29 mouse cellular contexts compared by ENCODE assay signal in genomic region chr19:26501064-26501463, GRCm38 (mm10).
DNase-seq lines count a peak whose midpoint lies in the region; ATAC-seq and TF ChIP-seq lines count a peak whose summit lies in the region.
"Had no signal": no experiment of that assay in that cellular context is flagged by ENCODE, and none has a peak within 500 bp of the region (broad histone marks: within the 10 kb centered on the region; RNA-seq: fewer than 3 reads in every experiment).

No protein-coding gene starts in this region.

- no peaks in the 10 kb centered on the region for H3K4me1 ChIP-seq in lung, postnatal 0 days (ENCODE audit: insufficient read depth, low read depth, low read length)
- H3K4me1 ChIP-seq: embryonic facial prominence, embryonic 12.5 days; embryonic facial prominence, embryonic 15.5 days; hindbrain, embryonic 10.5 days had no signal

- no peak overlapping the region for H3K4me3 ChIP-seq in lung, postnatal 0 days (ENCODE audit: low read depth, low read length)
- H3K4me3 ChIP-seq: embryonic facial prominence, embryonic 12.5 days; embryonic facial prominence, embryonic 15.5 days; hindbrain, embryonic 10.5 days had no signal

- no peak overlapping the region for H3K4me2 ChIP-seq in lung, postnatal 0 days (replicated peaks; ENCODE audit: low read depth, low read length)
- H3K4me2 ChIP-seq: embryonic facial prominence, embryonic 12.5 days; embryonic facial prominence, embryonic 15.5 days; heart, embryonic 11.5 days; hindbrain, embryonic 14.5 days had no signal

- H3K36me3 ChIP-seq in lung, postnatal 0 days (ENCODE audit: insufficient read depth, low read length) = no peaks in the 10 kb centered on the region
- H3K36me3 ChIP-seq: embryonic facial prominence, embryonic 12.5 days; embryonic facial prominence, embryonic 15.5 days; G1E; hindbrain, embryonic 10.5 days had no signal

- no peak overlapping the region for H3K27ac ChIP-seq in lung, postnatal 0 days (ENCODE audit: low read length)
- H3K27ac ChIP-seq: embryonic facial prominence, embryonic 12.5 days; embryonic facial prominence, embryonic 15.5 days; hindbrain, embryonic 10.5 days; hindbrain, embryonic 14.5 days; hindbrain, postnatal 0 days had no signal

- TF ChIP-seq CTCF in lung, postnatal 0 days (IDR thresholded peaks at IDR 0.05) = no peak

- ATAC-seq in lung, postnatal 0 days = peak; percentile 56
- ATAC-seq: activated CD4-positive, CD25-positive, alpha-beta regulatory T cell, adult 4 months; forebrain, embryonic 14.5 days; forebrain, postnatal 0 days; hindbrain, postnatal 0 days; inflammation-experienced regulatory T-cells, adult 6 months; intestine, embryonic 16.5 days had no signal

- H3K9ac ChIP-seq in lung, postnatal 0 days (replicated peaks; ENCODE audit: low read depth) = no peak overlapping the region
- H3K9ac ChIP-seq: embryonic facial prominence, embryonic 12.5 days; embryonic facial prominence, embryonic 15.5 days; forebrain, postnatal 0 days; hindbrain, embryonic 14.5 days had no signal

- TF ChIP-seq EP300 in lung, postnatal 0 days (IDR thresholded peaks at IDR 0.05) = no peak

- H3K27me3 ChIP-seq in lung, postnatal 0 days (replicated peaks; ENCODE audit: insufficient read depth, low read length) = no peaks in the 10 kb centered on the region
- H3K27me3 ChIP-seq: CH12.LX; embryonic facial prominence, embryonic 12.5 days; embryonic facial prominence, embryonic 15.5 days had no signal

- intact Hi-C loops in heart, postnatal 10 days (cut with DNase I) = no loop called here

- DNase-seq in heart, adult 11 months = peak; percentile 63
- no peak for DNase-seq in heart, postnatal 10 days
- peak; percentile 12 for DNase-seq in lung, postnatal 0 days (ENCODE audit: low spot score)
- no peak for DNase-seq in lung, postnatal 14 days
- DNase-seq in NIH3T3 (ENCODE audit: low read depth) = peak; percentile 15
- no peak for DNase-seq in adrenal gland, adult (ENCODE audit: inconsistent age in 2 of 2, low spot score in 1 of 2)
- DNase-seq in layer of hippocampus, adult 9-11 months = no peak
- DNase-seq: adrenal gland, postnatal 10 days; adrenal gland, postnatal 36 days; B cell, adult 2 months; cerebellum, adult 18-20 months; cerebellum, adult 9-11 months; cerebellum, postnatal 25 days; forebrain, postnatal 0 days; gastrocnemius, postnatal 10 days; gastrocnemius, postnatal 36 days; heart, postnatal 36 days had no signal

- H3K9me3 ChIP-seq in lung, postnatal 0 days (ENCODE audit: low read length) = no peaks in the 10 kb centered on the region
- H3K9me3 ChIP-seq: embryonic facial prominence, embryonic 12.5 days; embryonic facial prominence, embryonic 15.5 days; G1E; hindbrain, embryonic 10.5 days had no signal

Comparison
In these comparisons a context has a peak if more than half of its experiments do, and no peak if none do; other contexts are left out.
1. DNase-seq: peak in heart, adult 11 months (single experiment), lung, postnatal 0 days (single experiment) and NIH3T3 (single experiment); none in heart, postnatal 10 days (0 of 2), lung, postnatal 14 days (single experiment), adrenal gland, adult (0 of 2) and layer of hippocampus, adult 9-11 months (single experiment).